Comparison of ENCODE assay signal across 10 mouse cellular contexts in genomic region chr19:10417436-10417835, GRCm38 (mm10). TPM values are rescaled to one million over a fixed set of nuclear protein-coding genes. Genes with fewer than 3 reads are reported as not detected.
A peak's percentile ranks its signal among the peaks of the same experiment; 100 is the strongest.
DNase-seq lines count a peak whose midpoint lies in the region; ATAC-seq and TF ChIP-seq lines count a peak whose summit lies in the region.
"Had no signal": no experiment of that assay in that cellular context is flagged by ENCODE, and none has a peak within 500 bp of the region (broad histone marks: within the 10 kb centered on the region; RNA-seq: fewer than 3 reads in every experiment).

No protein-coding gene starts in this region.

- intact Hi-C loops in heart, adult 2 months (cut with DNase I), result no loop called here
- intact Hi-C loops in gastrocnemius, postnatal 36 days (cut with DNase I), result no loop called here

- ATAC-seq in kidney, embryonic 16.5 days (ENCODE audit: low FRiP score, low TSS enrichment), result no peak
- no peak for ATAC-seq in neural tube, embryonic 15.5 days (ENCODE audit: low FRiP score)
- ATAC-seq: intestine, embryonic 15.5 days had no signal

- H3K27me3 ChIP-seq in kidney, adult 2 months (replicated peaks; ENCODE audit: control insufficient read depth, insufficient read depth, low read length), result no peaks in the 10 kb centered on the region
- H3K27me3 ChIP-seq in kidney, embryonic 16.5 days (ENCODE audit: insufficient read depth, low read length), result no peaks in the 10 kb centered on the region
- no peaks in the 10 kb centered on the region for H3K27me3 ChIP-seq in heart, adult 2 months (ENCODE audit: control insufficient read depth, insufficient read depth, low read length)
- peaks cover 7% of the 10 kb centered on the region; the same call in 1 of the 2 replicates for H3K27me3 ChIP-seq in neural tube, embryonic 15.5 days (replicated peaks)
- H3K27me3 ChIP-seq: intestine, embryonic 15.5 days had no signal

- H3K9ac ChIP-seq in kidney, embryonic 16.5 days (replicated peaks; ENCODE audit: low read length), result no peak overlapping the region
- 0 out of 2 replicates have a peak overlapping the region, but pooled peaks have one; percentile 5 for H3K9ac ChIP-seq in heart, adult 2 months (ENCODE audit: low read depth, low read length)
- H3K9ac ChIP-seq in neural tube, embryonic 15.5 days (replicated peaks), result no peak overlapping the region
- H3K9ac ChIP-seq: intestine, embryonic 15.5 days had no signal

- H3K9me3 ChIP-seq in kidney, embryonic 16.5 days (ENCODE audit: low read length), result no peaks in the 10 kb centered on the region
- no peaks in the 10 kb centered on the region for H3K9me3 ChIP-seq in neural tube, embryonic 15.5 days (replicated peaks)
- H3K9me3 ChIP-seq: intestine, embryonic 15.5 days had no signal

- TF ChIP-seq EP300 in heart, adult 2 months (IDR thresholded peaks at IDR 0.05; ENCODE audit: insufficient read depth, low read depth, low read length), result 0 out of 2 replicates have a peak, but pooled peaks have one; percentile 52

- no peak overlapping the region for H3K4me3 ChIP-seq in kidney, adult 2 months (ENCODE audit: insufficient read depth, low read depth, low read length)
- no peak overlapping the region for H3K4me3 ChIP-seq in kidney, embryonic 16.5 days (ENCODE audit: low read length)
- H3K4me3 ChIP-seq in heart, adult 2 months, result peak overlapping the region; percentile 15; the same call in 1 of the 2 replicates
- H3K4me3 ChIP-seq in neural tube, embryonic 15.5 days (replicated peaks), result no peak overlapping the region
- H3K4me3 ChIP-seq: intestine, embryonic 15.5 days had no signal

- no peaks in the 10 kb centered on the region for H3K36me3 ChIP-seq in kidney, adult 2 months (ENCODE audit: control insufficient read depth, insufficient read depth, low read length)
- H3K36me3 ChIP-seq in kidney, embryonic 16.5 days (ENCODE audit: insufficient read depth, low read length), result no peaks in the 10 kb centered on the region
- H3K36me3 ChIP-seq in heart, adult 2 months (ENCODE audit: control insufficient read depth, insufficient read depth, low read length), result no peaks in the 10 kb centered on the region
- H3K36me3 ChIP-seq in neural tube, embryonic 15.5 days, result peaks cover 6% of the 10 kb centered on the region; the same call in 1 of the 2 replicates
- H3K36me3 ChIP-seq: intestine, embryonic 15.5 days had no signal

- TF ChIP-seq CTCF in kidney, adult 2 months (conservative IDR thresholded peaks at IDR 0.05; ENCODE audit: insufficient read depth, insufficient read length, low read depth, low read length), result no peak
- TF ChIP-seq CTCF in heart, adult 2 months (IDR thresholded peaks at IDR 0.05), result no peak

- no peaks in the 10 kb centered on the region for H3K4me1 ChIP-seq in kidney, adult 2 months (ENCODE audit: control insufficient read depth, insufficient read depth, low read length)
- peaks cover 28% of the 10 kb centered on the region for H3K4me1 ChIP-seq in kidney, embryonic 16.5 days (ENCODE audit: insufficient read depth, low read length)
- H3K4me1 ChIP-seq in heart, adult 2 months (ENCODE audit: control insufficient read depth, insufficient read depth, low read length), result no peaks in the 10 kb centered on the region; the same call in 1 of the 2 replicates
- peaks cover 39% of the 10 kb centered on the region for H3K4me1 ChIP-seq in neural tube, embryonic 15.5 days

- peak overlapping the region; percentile 61; the same call in 1 of the 2 replicates for H3K27ac ChIP-seq in kidney, adult 2 months (ENCODE audit: insufficient read depth, low read depth, low read length)
- H3K27ac ChIP-seq in kidney, embryonic 16.5 days (ENCODE audit: low read length), result no peak overlapping the region
- peak overlapping the region; percentile 97 for H3K27ac ChIP-seq in heart, adult 2 months
- H3K27ac ChIP-seq in neural tube, embryonic 15.5 days (replicated peaks), result no peak overlapping the region
- H3K27ac ChIP-seq: intestine, embryonic 15.5 days had no signal

- no peak for TF ChIP-seq POLR2A in kidney, adult 2 months (IDR thresholded peaks at IDR 0.05; ENCODE audit: low read depth, low read length)
- peak; percentile 37; the same call in 1 of the 2 replicates for TF ChIP-seq POLR2A in heart, adult 2 months (IDR thresholded peaks at IDR 0.05; ENCODE audit: insufficient read depth, low read depth, low read length)

- H3K79me2 ChIP-seq in heart, adult 2 months (replicated peaks; ENCODE audit: control insufficient read depth, insufficient read depth, low read length), result no peaks in the 10 kb centered on the region

- 55% methylated on average over 12 of the region's 12 CpGs for WGBS in kidney, adult 2 months
- 73% methylated on average over 12 of the region's 12 CpGs for WGBS in kidney, embryonic 16.5 days
- WGBS in heart, adult 2 months, result 22% methylated on average over 12 of the region's 12 CpGs
- 82% methylated on average over 12 of the region's 12 CpGs for WGBS in neural tube, embryonic 15.5 days

- no peak overlapping the region for H3K4me2 ChIP-seq in kidney, embryonic 16.5 days (replicated peaks; ENCODE audit: low read depth, low read length)
- no peak overlapping the region for H3K4me2 ChIP-seq in neural tube, embryonic 15.5 days
- H3K4me2 ChIP-seq: intestine, embryonic 15.5 days had no signal

- DNase-seq in kidney, adult 2 months, result peak; percentile 36
- peak; percentile 50 for DNase-seq in adrenal gland, adult 8-10 months
- DNase-seq in heart, adult 2 months, result peak; percentile 76 to 84
- DNase-seq in kidney, postnatal 14 days, result peak; percentile 38
- no peak for DNase-seq in spleen, postnatal 14 days (ENCODE audit: low spot score in 2 of 2)
- DNase-seq in gastrocnemius, postnatal 36 days, result no peak
- DNase-seq: thymus, adult 2 months had no signal

RNA-seq across cellular contexts. Expression of gene Syt7, which starts 28.5 kb away (rescaled TPM):
- polyA plus RNA-seq in kidney, adult 2 months (2012; rRNA removed), result 4.0 and 4.6 TPM in 2 replicates
- 0.96 and 1.6 TPM in 2 replicates for polyA plus RNA-seq in kidney, embryonic 16.5 days (2015; fragmentation: Nextera tagmentation; extraction: Ambion mirVana)
- total RNA-seq in adrenal gland, adult 8-10 months (2022), result 10 to 100 TPM; 32.9 to 54.6 (median 44.5) TPM
- total RNA-seq in heart, adult 2 months (2021), result 10 to 100 TPM; 35.7 to 38.6 TPM
- polyA plus RNA-seq in heart, adult 2 months (2012; rRNA removed), result 17.6 and 20.1 TPM in 2 replicates
- total RNA-seq in gastrocnemius, postnatal 36 days (2021), result 1 to 10 TPM; 2.3 to 2.5 TPM
- polyA plus RNA-seq in neural tube, embryonic 15.5 days (2015; fragmentation: Nextera tagmentation; extraction: Ambion mirVana), result 10.4 and 17.3 TPM in 2 replicates

RNA-seq across cellular contexts. Expression of gene Lrrc10b, which starts 39.8 kb away (rescaled TPM):
- polyA plus RNA-seq in kidney, adult 2 months (2012; rRNA removed), result 0.39 and 0.94 TPM in 2 replicates
- polyA plus RNA-seq in kidney, embryonic 16.5 days (2015; fragmentation: Nextera tagmentation; extraction: Ambion mirVana), result 0.13 and 0.89 TPM in 2 replicates
- 1 to 10 TPM; 2.6 to 3.8 (median 3.5) TPM for total RNA-seq in adrenal gland, adult 8-10 months (2022)
- 1 to 10 TPM; 1.7 to 2.3 TPM for total RNA-seq in heart, adult 2 months (2021)
- polyA plus RNA-seq in heart, adult 2 months (2012; rRNA removed), result 0.12 and 1.2 TPM in 2 replicates
- under 1 TPM; 0.23 to 0.27 TPM for total RNA-seq in gastrocnemius, postnatal 36 days (2021)
- 1.1 and 1.3 TPM in 2 replicates for polyA plus RNA-seq in neural tube, embryonic 15.5 days (2015; fragmentation: Nextera tagmentation; extraction: Ambion mirVana)

Comparison
In these comparisons a context has a peak if more than half of its experiments do, and no peak if none do; other contexts are left out.
1. H3K27ac ChIP-seq: peak in kidney, adult 2 months (single experiment) and heart, adult 2 months (single experiment); none in kidney, embryonic 16.5 days (single experiment) and neural tube, embryonic 15.5 days (single experiment).
2. DNase-seq: peak in kidney, adult 2 months (single experiment), adrenal gland, adult 8-10 months (single experiment), heart, adult 2 months (2 of 2) and kidney, postnatal 14 days (single experiment); none in spleen, postnatal 14 days (0 of 2) and gastrocnemius, postnatal 36 days (0 of 2).